Mouse (Mus musculus) liver, postnatal 0 days (tissue): ENCODE data around the gene Hoxa3. TPM values are rescaled to one million over a fixed set of nuclear protein-coding genes. Genes with fewer than 3 reads are reported as not detected.

Experiments used
- ATAC-seq: fragments of 200-750 bp; cut with Nextera tagmentation; 2 replicates; pipeline ENCODE4 v1.8.0; 2017; ENCODE audit warnings: mild to moderate bottlenecking, moderate library complexity
- DNase-seq: peaks from one replicate; pipeline ENCODE4 v3.0.0-alpha.2; 2016
- H3K27ac ChIP-seq: fragments of 300-500 bp; sonication (generic); 2 replicates; pipeline ENCODE4 v1.5.1; 2014; ENCODE audit warnings: antibody characterized with exemption, moderate library complexity, mild to moderate bottlenecking, low read depth
- H3K27me3 ChIP-seq: fragments of 300-500 bp; sonication (generic); 2 replicates; pipeline ENCODE4 v1.6.1; 2014; ENCODE audit warnings: low read length, control low read depth, mixed read lengths; ENCODE audit not compliant: insufficient read depth
- H3K36me3 ChIP-seq: fragments of 300-500 bp; sonication (generic); replicated peaks from 2 replicates; pipeline ENCODE4 v1.6.1; 2014; ENCODE audit warnings: mild to moderate bottlenecking, control low read depth, low read length, moderate library complexity, mixed read lengths; ENCODE audit not compliant: insufficient read depth
- H3K4me1 ChIP-seq: fragments of 300-500 bp; sonication (generic); 2 replicates; pipeline ENCODE4 v1.6.1; 2014; ENCODE audit warnings: antibody characterized with exemption, mild to moderate bottlenecking, control low read depth; ENCODE audit not compliant: insufficient read depth
- H3K4me2 ChIP-seq: fragments of 300-500 bp; sonication (generic); 2 replicates; pipeline ENCODE4 v1.6.1; 2014; ENCODE audit warnings: low read depth, mild to moderate bottlenecking, low read length, moderate library complexity, mixed read lengths
- H3K4me3 ChIP-seq: fragments of 300-500 bp; sonication (generic); 2 replicates; pipeline ENCODE4 v1.5.1; 2014; ENCODE audit warnings: low read depth, low read length
- H3K9ac ChIP-seq: fragments of 300-500 bp; sonication (generic); replicated peaks from 2 replicates; pipeline ENCODE4 v1.6.1; 2014; ENCODE audit warnings: mild to moderate bottlenecking, moderate library complexity
- H3K9me3 ChIP-seq: fragments of 300-500 bp; sonication (generic); 2 replicates; pipeline ENCODE4 v1.6.1; 2016; ENCODE audit warnings: mild to moderate bottlenecking, control low read depth, low read length, mixed read lengths
- CTCF ChIP-seq: sonication (generic); IDR thresholded peaks from 2 replicates; pipeline ENCODE4 v1.5.1; 2016; ENCODE audit warnings: antibody characterized with exemption, low read depth
- EP300 ChIP-seq: IDR thresholded peaks from 2 replicates; pipeline ENCODE4 v1.6.1; 2016; ENCODE audit warnings: antibody characterized with exemption, low read depth, mild to moderate bottlenecking
- WGBS: fragments of 180-500 bp; shearing (Covaris S2); extraction: QIAGEN DNeasy Blood & Tissue Kit; methylation state at CpG from one replicate; pipeline ENCODE4 v1.1.7; 2014; ENCODE audit not compliant: insufficient replicate concordance; 5-methylcytosine and 5-hydroxymethylcytosine counted together
- polyA plus RNA-seq: library from polyadenylated mRNA; unstranded; fragments of >200 nt; fragmentation: Nextera tagmentation; extraction: Ambion mirVana; gene quantifications from 2 replicates; pipeline ENCODE4 v1.2.1, GENCODE M21; 2015

Gene Hoxa3
- polyA plus RNA-seq, 1 experiment from 2014 or later: 0.16 TPM

GRCm38 (mm10) chr6:52159164-52159761 lies 53.9 kb downstream of the Hoxa3 start:
- DNase-seq (no peak), ATAC-seq (0 out of 2 replicates have a peak, but pooled peaks have one; percentile 32)
- H3K4me3 ChIP-seq: peak overlapping the region; percentile 63
- no peak for TF ChIP-seq EP300
- H3K27me3 ChIP-seq: peaks cover 91% of the 10 kb centered on the region
- H3K4me1 ChIP-seq: peaks cover 9% of the 10 kb centered on the region
- 29% methylated on average over 12 of the region's 12 CpGs for WGBS
- peak overlapping the region; percentile 21; the same call in 1 of the 2 replicates for H3K9ac ChIP-seq
- no peaks in the 10 kb centered on the region for H3K36me3 ChIP-seq
- peak overlapping the region; percentile 72 for H3K27ac ChIP-seq
- H3K9me3 ChIP-seq: no peaks in the 10 kb centered on the region
- peak overlapping the region; percentile 93 for H3K4me2 ChIP-seq

- DNase-seq (peak; percentile 72), ATAC-seq (peak; percentile 77)
- H3K27me3 ChIP-seq: peaks cover 91% of the 10 kb centered on the region
- peak within 1 kb of the TSS; percentile 72 for H3K27ac ChIP-seq
- TF ChIP-seq CTCF (no peak), EP300 (no peak)
- no peaks in the 10 kb centered on the region for H3K9me3 ChIP-seq
- under 1% methylated on average over 54 of the region's 55 CpGs for WGBS
- H3K4me1 ChIP-seq: peaks cover 9% of the 10 kb centered on the region
- H3K4me3 ChIP-seq: peak within 1 kb of the TSS; percentile 63
- peak within 1 kb of the TSS; percentile 50 for H3K9ac ChIP-seq
- H3K4me2 ChIP-seq: peak within 1 kb of the TSS; percentile 93
- H3K36me3 ChIP-seq: no peaks in the 10 kb centered on the region
These were observed 54.7 kb downstream of the Hoxa3 start, which contains the start of gene Hoxa1 for GRCm38 (mm10) chr6:52158276-52159051. Hoxa1 (minus strand) TSS chr6:52158317.

DNA sequence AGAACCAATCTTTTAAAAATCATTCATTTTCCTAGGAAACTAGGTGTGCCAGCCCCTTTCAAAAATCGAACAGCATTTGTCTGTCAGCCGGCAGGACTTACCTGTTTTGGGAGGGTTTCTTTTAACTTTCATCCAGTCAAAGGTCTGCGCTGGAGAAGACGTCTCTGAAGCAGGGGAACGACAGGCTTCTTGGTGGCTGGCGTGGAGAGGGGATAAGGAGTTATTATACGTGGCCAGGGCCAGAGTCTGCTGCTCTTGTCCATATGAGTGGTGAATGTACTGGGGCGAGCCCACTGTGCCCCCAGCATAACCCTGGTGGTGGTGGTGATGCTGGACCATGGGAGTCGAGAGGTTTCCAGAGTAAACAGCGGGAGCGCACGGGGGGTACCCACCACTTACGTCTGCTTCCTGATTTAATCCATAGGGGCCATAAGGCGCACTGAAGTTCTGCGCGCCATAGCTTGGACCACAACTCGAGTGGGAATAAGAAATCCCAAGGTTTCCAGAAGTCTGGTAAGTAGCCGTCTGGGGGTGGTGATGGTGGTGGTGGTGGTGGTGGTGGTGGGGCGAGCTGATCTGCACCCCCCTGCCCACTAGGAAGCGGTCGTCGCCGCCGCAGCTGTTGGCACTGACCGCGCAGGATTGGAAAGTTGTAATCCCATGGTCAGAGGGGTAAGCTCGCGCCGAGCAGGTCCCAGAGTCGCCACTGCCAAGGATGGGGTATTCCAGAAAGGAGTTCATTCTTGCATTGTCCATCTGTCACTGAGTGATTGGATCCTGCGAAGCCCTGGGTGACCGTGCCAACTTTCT lies 55.5 kb downstream of the Hoxa3 start:
- peaks cover 9% of the 10 kb centered on the region for H3K4me1 ChIP-seq
- H3K4me2 ChIP-seq: peak overlapping the region; percentile 93
- H3K36me3 ChIP-seq: no peaks in the 10 kb centered on the region
- no peak overlapping the region for H3K9ac ChIP-seq
- H3K9me3 ChIP-seq: no peaks in the 10 kb centered on the region
- DNase-seq: no peak
- ATAC-seq: no peak
- WGBS: 3% methylated on average over 32 of the region's 32 CpGs
- H3K4me3 ChIP-seq: peak overlapping the region; percentile 63
- peaks cover 91% of the 10 kb centered on the region for H3K27me3 ChIP-seq
- no peak for TF ChIP-seq EP300
- no peak for TF ChIP-seq CTCF
- no peak overlapping the region for H3K27ac ChIP-seq

DNA sequence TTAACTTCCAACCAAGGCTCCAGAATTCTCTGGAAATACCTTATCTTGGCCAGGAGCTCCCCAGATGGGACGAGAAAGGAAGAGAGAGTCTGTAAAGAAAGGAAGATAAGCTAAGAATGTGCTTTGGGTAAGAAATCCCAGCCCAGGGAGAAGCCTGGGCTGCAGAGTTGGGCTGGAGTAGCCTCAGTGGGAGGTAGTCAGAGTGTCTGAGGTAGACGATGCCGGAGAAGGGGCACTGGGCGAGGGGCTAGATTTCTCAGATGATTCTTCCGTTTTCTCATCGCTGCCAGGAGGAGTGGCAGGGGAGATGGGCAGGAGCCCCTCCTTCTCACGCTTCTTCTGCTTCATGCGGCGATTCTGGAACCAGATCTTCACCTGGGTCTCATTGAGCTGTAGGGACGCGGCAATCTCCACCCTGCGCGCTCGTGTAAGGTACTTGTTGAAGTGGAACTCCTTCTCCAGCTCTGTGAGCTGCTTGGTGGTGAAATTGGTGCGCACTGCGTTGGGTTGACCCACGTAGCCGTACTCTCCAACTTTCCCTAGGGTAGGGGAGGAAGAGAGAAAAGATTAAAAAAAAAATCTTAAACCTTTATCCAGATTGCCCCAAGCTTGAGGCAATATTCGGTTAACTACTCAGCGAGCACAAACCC lies 56.5 kb downstream of the Hoxa3 start:
- no peak for ATAC-seq
- Histone ChIP-seq H3K4me2 (no peak overlapping the region), H3K27me3 (peaks cover 89% of the 10 kb centered on the region), H3K9me3 (no peaks in the 10 kb centered on the region), H3K9ac (no peak overlapping the region), H3K4me1 (peaks cover 9% of the 10 kb centered on the region), H3K4me3 (no peak overlapping the region), H3K36me3 (no peaks in the 10 kb centered on the region), H3K27ac (no peak overlapping the region)
- TF ChIP-seq CTCF: no peak
- TF ChIP-seq EP300: no peak
- no peak for DNase-seq
- WGBS: 10% methylated on average over 20 of the region's 20 CpGs

GRCm38 (mm10) chr6:52155471-52155870 lies 57.7 kb downstream of the Hoxa3 start:
- TF ChIP-seq CTCF (no peak), EP300 (no peak)
- DNase-seq (no peak), ATAC-seq (no peak)
- 71% methylated on average over 3 of the region's 3 CpGs for WGBS
- H3K27me3 ChIP-seq: peaks cover 89% of the 10 kb centered on the region
- no peak overlapping the region for H3K27ac ChIP-seq
- H3K4me3 ChIP-seq: no peak overlapping the region
- H3K36me3 ChIP-seq: no peaks in the 10 kb centered on the region
- no peak overlapping the region for H3K4me2 ChIP-seq
- no peak overlapping the region for H3K9ac ChIP-seq
- peaks cover 9% of the 10 kb centered on the region for H3K4me1 ChIP-seq
- no peaks in the 10 kb centered on the region for H3K9me3 ChIP-seq

DNA sequence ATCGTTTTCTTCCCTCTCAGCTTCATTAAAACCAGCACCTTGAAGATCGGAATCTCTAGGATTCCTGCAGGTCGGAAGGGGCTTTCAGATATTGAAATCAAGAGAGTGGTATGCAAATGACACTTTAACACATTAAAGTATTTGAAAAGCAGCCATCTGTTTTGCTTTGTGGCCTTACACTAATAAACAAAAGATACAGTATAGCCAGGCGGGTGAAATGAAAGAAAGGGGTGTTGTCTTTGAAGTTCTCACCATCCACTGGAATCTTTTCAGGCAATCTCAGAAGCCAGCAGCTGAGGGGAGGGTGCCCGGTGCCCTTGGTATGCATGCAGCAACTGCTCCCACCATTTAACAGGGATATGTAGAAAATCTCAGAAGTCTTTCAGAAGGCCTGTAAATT lies 59.1 kb downstream of the Hoxa3 start:
- no peak overlapping the region for H3K9ac ChIP-seq
- no peak for DNase-seq
- 55% methylated on average over 5 of the region's 5 CpGs for WGBS
- TF ChIP-seq EP300: no peak
- TF ChIP-seq CTCF: no peak
- no peak for ATAC-seq
- peaks cover 9% of the 10 kb centered on the region for H3K4me1 ChIP-seq
- H3K27me3 ChIP-seq: peaks cover 87% of the 10 kb centered on the region
- H3K27ac ChIP-seq: no peak overlapping the region
- no peaks in the 10 kb centered on the region for H3K36me3 ChIP-seq
- no peak overlapping the region for H3K4me2 ChIP-seq
- no peaks in the 10 kb centered on the region for H3K9me3 ChIP-seq
- no peak overlapping the region for H3K4me3 ChIP-seq
